Mouse (Mus musculus) megakaryocyte progenitor cell, adult 5-6 weeks (primary cell): ENCODE measurements around the gene Anxa9. TPM values are rescaled to one million over a fixed set of nuclear protein-coding genes. Genes with fewer than 3 reads are reported as not detected.

Experiments
- ATAC-seq: replicated peaks from 2 replicates; pipeline ENCODE4 v1.8.0; 2016; ENCODE audit warnings: mild to moderate bottlenecking, moderate TSS enrichment, inconsistent platforms; ENCODE audit not compliant: poor library complexity
- total RNA-seq, 2 experiments: library from RNA; stranded (forward) in 1 of 2; stranded (reverse) in 1 of 2; fragments of 157-497, 149-512 nt in 1 of 2; fragments of 200-1000 nt in 1 of 2; gene quantifications; 2 replicates each; pipeline versions ENCODE4 v1.2.3 to v1.2.4; 2015 to 2017

The Anxa9 gene
- total RNA-seq, 2 experiments from 2014 or later = 5.5 to 15.9 TPM

- no peak for ATAC-seq
Measured at GRCm38 (mm10) chr3:95314486-95315093, 7.6 kb upstream of the Anxa9 start, which contains the start of gene Cers2. TSS of gene Cers2 (plus strand) at chr3:95314791.

GRCm38 (mm10) chr3:95314075-95314474 lies 7.1 kb upstream of the Anxa9 start:
- no peak for ATAC-seq

- ATAC-seq = no peak
Measured at GRCm38 (mm10) chr3:95313476-95313875, 6.5 kb upstream of the Anxa9 start.

GRCm38 (mm10) chr3:95312623-95313022 lies 5.6 kb upstream of the Anxa9 start:
- ATAC-seq = peak; percentile 65

GRCm38 (mm10) chr3:95310968-95311882 lies 4.2 kb upstream of the Anxa9 start:
- peak; percentile 42 for ATAC-seq

- ATAC-seq = no peak
Measured at GRCm38 (mm10) chr3:95310496-95310895, 3.5 kb upstream of the Anxa9 start.

GRCm38 (mm10) chr3:95306244-95306643 lies 732 bp downstream of the Anxa9 start:
- ATAC-seq = no peak

- ATAC-seq = no peak
Measured at GRCm38 (mm10) chr3:95301204-95301796, 5.7 kb downstream of the Anxa9 start.

GRCm38 (mm10) chr3:95298018-95298417 lies 9.0 kb downstream of the Anxa9 start:
- no peak for ATAC-seq

GRCm38 (mm10) chr3:95296103-95296469 lies 10.9 kb downstream of the Anxa9 start:
- peak; percentile 51 for ATAC-seq

GRCm38 (mm10) chr3:95295321-95296102 lies 11.5 kb downstream of the Anxa9 start:
- ATAC-seq = no peak

- ATAC-seq = no peak
Measured at GRCm38 (mm10) chr3:95294718-95295117, 12.3 kb downstream of the Anxa9 start.

- ATAC-seq = peak; percentile 37
Measured at GRCm38 (mm10) chr3:95294316-95294715, 12.7 kb downstream of the Anxa9 start.

- ATAC-seq = peak; percentile 87
Measured at GRCm38 (mm10) chr3:95293537-95293936, 13.4 kb downstream of the Anxa9 start.

GRCm38 (mm10) chr3:95292899-95293298 lies 14.1 kb downstream of the Anxa9 start:
- ATAC-seq = no peak

GRCm38 (mm10) chr3:95291041-95291440 lies 15.9 kb downstream of the Anxa9 start:
- ATAC-seq = no peak

GRCm38 (mm10) chr3:95290156-95290555 lies 16.8 kb downstream of the Anxa9 start:
- ATAC-seq = no peak

GRCm38 (mm10) chr3:95289419-95289818 lies 17.6 kb downstream of the Anxa9 start:
- ATAC-seq = no peak

GRCm38 (mm10) chr3:95287541-95287940 lies 19.4 kb downstream of the Anxa9 start:
- no peak for ATAC-seq

- peak; percentile 10 for ATAC-seq
Measured at GRCm38 (mm10) chr3:95286510-95286909, 20.5 kb downstream of the Anxa9 start.

GRCm38 (mm10) chr3:95286011-95286410 lies 21.0 kb downstream of the Anxa9 start:
- no peak for ATAC-seq
